Mouse (Mus musculus) megakaryocyte, embryonic 14.5 days (primary cell): ENCODE data around the gene Ankrd52. TPM values are rescaled to one million over a fixed set of nuclear protein-coding genes. Genes with fewer than 3 reads are reported as not detected.

ENCODE experiments used
- H3K27me3 ChIP-seq: replicated peaks from 2 replicates; pipeline ENCODE3; 2012; ENCODE audit warnings: inconsistent platforms
- H3K36me3 ChIP-seq: replicated peaks from 2 replicates; pipeline ENCODE3; 2012; ENCODE audit warnings: low read length, inconsistent platforms, mixed read lengths
- H3K4me1 ChIP-seq: 2 replicates; pipeline ENCODE4 v1.6.1; 2012; ENCODE audit warnings: inconsistent platforms
- H3K4me3 ChIP-seq: replicated peaks from 2 replicates; pipeline ENCODE3; 2012; ENCODE audit warnings: moderate library complexity, mild to moderate bottlenecking, inconsistent platforms
- H3K9me3 ChIP-seq: 2 replicates; pipeline ENCODE4 v1.6.1; 2012; ENCODE audit warnings: inconsistent platforms
- FLI1 ChIP-seq: IDR thresholded peaks from 2 replicates; pipeline ENCODE4 v1.6.1; 2012; ENCODE audit warnings: low read length, inconsistent platforms, mixed read lengths
- GATA1 ChIP-seq: IDR thresholded peaks from 3 replicates; pipeline ENCODE4 v1.6.1; 2012; ENCODE audit warnings: mixed read lengths, low read length, inconsistent platforms, borderline replicate concordance
- polyA plus RNA-seq: library from polyadenylated mRNA; stranded (reverse); fragments of >175 nt; gene quantifications from 2 replicates; pipeline ENCODE4 v1.2.3, GENCODE M21; 2012; ENCODE audit warnings: low replicate concordance; ENCODE audit not compliant: insufficient read depth

Gene Ankrd52
- polyA plus RNA-seq, 1 experiment: 19.7 TPM

- Histone ChIP-seq H3K4me3 (no peak overlapping the region), H3K27me3 (no peaks in the 10 kb centered on the region), H3K9me3 (no peaks in the 10 kb centered on the region), H3K4me1 (peaks cover 86% of the 10 kb centered on the region), H3K36me3 (peaks cover 9% of the 10 kb centered on the region)
- no peak for TF ChIP-seq FLI1
- TF ChIP-seq GATA1: no peak
These were observed 36.7 kb upstream of the Ankrd52 start for GRCm38 (mm10) chr10:128340257-128340656.

GRCm38 (mm10) chr10:128343436-128343835, 33.5 kb upstream of the Ankrd52 start:
- Histone ChIP-seq H3K36me3 (peaks cover 15% of the 10 kb centered on the region), H3K4me1 (peaks cover 69% of the 10 kb centered on the region), H3K27me3 (no peaks in the 10 kb centered on the region), H3K4me3 (no peak overlapping the region), H3K9me3 (no peaks in the 10 kb centered on the region)
- no peak for TF ChIP-seq GATA1
- no peak for TF ChIP-seq FLI1

GRCm38 (mm10) chr10:128344568-128345275, 32.2 kb upstream of the Ankrd52 start:
- Histone ChIP-seq H3K36me3 (peaks cover 25% of the 10 kb centered on the region), H3K4me3 (peak overlapping the region; percentile 85), H3K4me1 (peaks cover 57% of the 10 kb centered on the region), H3K27me3 (no peaks in the 10 kb centered on the region), H3K9me3 (no peaks in the 10 kb centered on the region)
- TF ChIP-seq GATA1: no peak
- no peak for TF ChIP-seq FLI1

GRCm38 (mm10) chr10:128347541-128347940, 29.4 kb upstream of the Ankrd52 start:
- no peak for TF ChIP-seq GATA1
- no peak for TF ChIP-seq FLI1
- Histone ChIP-seq H3K27me3 (no peaks in the 10 kb centered on the region), H3K9me3 (no peaks in the 10 kb centered on the region), H3K4me1 (peaks cover 34% of the 10 kb centered on the region), H3K4me3 (no peak overlapping the region), H3K36me3 (peaks cover 43% of the 10 kb centered on the region)

- peaks cover 11% of the 10 kb centered on the region for H3K4me1 ChIP-seq
- TF ChIP-seq GATA1 (no peak), FLI1 (no peak)
- no peaks in the 10 kb centered on the region for H3K9me3 ChIP-seq
- H3K36me3 ChIP-seq: peaks cover 88% of the 10 kb centered on the region
- H3K4me3 ChIP-seq: no peak overlapping the region
- no peaks in the 10 kb centered on the region for H3K27me3 ChIP-seq
These were observed 18.1 kb upstream of the Ankrd52 start for GRCm38 (mm10) chr10:128358796-128359195.

GRCm38 (mm10) chr10:128359226-128359625, 17.7 kb upstream of the Ankrd52 start:
- H3K4me3 ChIP-seq: no peak overlapping the region
- peaks cover 85% of the 10 kb centered on the region for H3K36me3 ChIP-seq
- peaks cover 11% of the 10 kb centered on the region for H3K4me1 ChIP-seq
- H3K27me3 ChIP-seq: no peaks in the 10 kb centered on the region
- no peaks in the 10 kb centered on the region for H3K9me3 ChIP-seq
- TF ChIP-seq FLI1 (no peak), GATA1 (no peak)

GRCm38 (mm10) chr10:128361836-128362235, 15.1 kb upstream of the Ankrd52 start:
- no peaks in the 10 kb centered on the region for H3K27me3 ChIP-seq
- H3K4me3 ChIP-seq: no peak overlapping the region
- no peak for TF ChIP-seq FLI1
- no peak for TF ChIP-seq GATA1
- peaks cover 11% of the 10 kb centered on the region for H3K4me1 ChIP-seq
- H3K9me3 ChIP-seq: no peaks in the 10 kb centered on the region
- H3K36me3 ChIP-seq: peaks cover 84% of the 10 kb centered on the region

- Histone ChIP-seq H3K4me3 (no peak overlapping the region), H3K36me3 (peaks cover 79% of the 10 kb centered on the region), H3K9me3 (no peaks in the 10 kb centered on the region), H3K27me3 (no peaks in the 10 kb centered on the region), H3K4me1 (peaks cover 17% of the 10 kb centered on the region)
- TF ChIP-seq GATA1 (no peak), FLI1 (no peak)
These were observed 14.3 kb upstream of the Ankrd52 start for GRCm38 (mm10) chr10:128362568-128362967.

GRCm38 (mm10) chr10:128367899-128368401, 9.0 kb upstream of the Ankrd52 start:
- H3K27me3 ChIP-seq: no peaks in the 10 kb centered on the region
- peaks cover 40% of the 10 kb centered on the region for H3K4me1 ChIP-seq
- no peak for TF ChIP-seq GATA1
- no peak for TF ChIP-seq FLI1

GRCm38 (mm10) chr10:128368402-128369217, 8.3 kb upstream of the Ankrd52 start, which contains the start of gene Coq10a:
TSS of gene Coq10a (minus strand) at chr10:128368997.
- H3K4me1 ChIP-seq: peaks cover 42% of the 10 kb centered on the region
- TF ChIP-seq GATA1 (no peak), FLI1 (no peak; the same call in 1 of the 2 replicates)
- H3K27me3 ChIP-seq: no peaks in the 10 kb centered on the region
- H3K9me3 ChIP-seq: no peaks in the 10 kb centered on the region
- H3K36me3 ChIP-seq: peaks cover 19% of the 10 kb centered on the region
- peak within 1 kb of the TSS; percentile 92 for H3K4me3 ChIP-seq

More at GRCm38 (mm10) chr10:128367899-128368401, 9.0 kb upstream of the Ankrd52 start:
- Histone ChIP-seq H3K36me3 (peaks cover 26% of the 10 kb centered on the region), H3K4me3 (peak overlapping the region; percentile 92), H3K9me3 (no peaks in the 10 kb centered on the region)
